Mouse (Mus musculus) kidney, postnatal 36 days (tissue): ENCODE data around the gene Ppwd1.
"Not testable (repeated sequence)": the region's sequence is repeated elsewhere in the genome, so short reads cannot be mapped to it uniquely, and the experiment has no call there.

Source experiments
- DNase-seq, 2 experiments: peaks; one replicate each; pipeline ENCODE4 v3.0.0; 2021 to 2022; ENCODE audit warnings: mixed read lengths in 2 of 2

The Ppwd1 gene

GRCm38 (mm10) chr13:104228384-104229066 is at the start of gene Ppwd1, which contains the start of gene Cenpk:
TSS of gene Ppwd1 (minus strand) at chr13:104228843.
TSS of gene Cenpk (plus strand) at chr13:104228611.
- peak; percentile 95 to 97 for DNase-seq

DNA sequence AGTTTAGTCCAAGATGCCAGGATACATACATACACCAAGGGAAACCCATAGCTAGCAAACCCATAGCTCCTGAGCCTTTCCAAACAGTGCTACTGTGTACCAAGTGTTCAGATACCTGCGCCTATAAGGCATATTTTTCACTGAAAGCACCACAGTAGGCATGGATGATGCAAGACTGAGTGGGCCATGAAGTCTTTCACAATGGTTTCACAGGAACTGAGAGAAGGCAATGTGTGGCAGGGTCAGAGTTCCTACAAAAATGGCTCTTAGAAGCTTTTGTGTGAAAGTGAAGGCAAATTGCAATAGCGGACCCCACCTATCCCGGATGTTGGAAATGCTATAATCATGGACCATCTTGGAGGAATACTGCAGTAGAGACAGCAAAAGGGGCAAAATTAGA is 30.4 kb upstream of the Ppwd1 start:
- no peak for DNase-seq

- DNase-seq = no peak
Observed at GRCm38 (mm10) chr13:104229181-104229580, 538 bp upstream of the Ppwd1 start.

DNA sequence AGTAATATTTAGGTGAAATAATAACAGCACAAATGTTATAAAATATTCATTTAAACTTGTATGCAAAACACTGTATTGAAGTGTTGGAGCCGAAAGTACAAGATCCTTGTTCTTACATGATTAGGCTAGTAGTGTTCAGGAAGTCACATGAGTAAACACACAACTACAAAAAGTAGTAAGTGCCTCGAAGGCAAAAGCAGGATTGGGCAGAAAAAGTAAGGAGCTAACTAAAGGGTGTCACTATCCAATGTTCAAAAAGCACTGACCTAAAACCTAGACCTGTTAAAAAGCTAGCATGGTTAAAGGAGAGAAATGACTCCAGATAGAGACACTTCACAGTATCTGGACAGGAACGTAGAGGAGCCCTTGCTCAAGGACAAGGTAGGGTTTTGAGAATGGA is 1.2 kb downstream of the Ppwd1 start:
- DNase-seq = no peak

- DNase-seq = no peak
Observed at GRCm38 (mm10) chr13:104204313-104204712, 24.3 kb downstream of the Ppwd1 start.

GRCm38 (mm10) chr13:104195891-104196290 is 32.8 kb downstream of the Ppwd1 start:
- not testable (repeated sequence) for DNase-seq

DNA sequence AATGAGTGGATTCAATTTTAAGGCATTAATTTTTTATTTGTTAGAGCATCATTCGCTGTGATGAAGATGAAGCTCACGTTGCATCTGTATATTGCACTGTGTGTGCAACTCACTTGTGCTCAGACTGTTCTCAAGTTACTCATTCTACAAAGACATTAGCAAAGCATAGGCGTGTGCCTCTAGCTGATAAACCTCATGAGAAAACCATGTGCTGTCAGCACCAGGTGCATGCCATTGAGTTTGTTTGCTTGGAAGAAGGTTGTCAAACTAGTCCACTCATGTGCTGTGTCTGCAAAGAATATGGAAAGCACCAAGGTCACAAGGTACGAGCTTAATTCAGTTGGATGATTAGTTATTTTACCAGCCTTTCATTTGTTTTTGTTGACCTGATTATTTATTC is 41.3 kb downstream of the Ppwd1 start:
- DNase-seq = no peak

- DNase-seq = no peak
Observed at GRCm38 (mm10) chr13:104179176-104179888, 49.3 kb downstream of the Ppwd1 start.

GRCm38 (mm10) chr13:104178650-104179121 is 50.0 kb downstream of the Ppwd1 start, which contains the start of gene Trim23:
TSS of gene Trim23 (plus strand) at chr13:104178797.
- peak; percentile 98 to 99 for DNase-seq

GRCm38 (mm10) chr13:104177796-104178649 is 50.6 kb downstream of the Ppwd1 start, which contains the start of gene Trappc13:
TSS of gene Trappc13 (minus strand) at chr13:104178469.
- DNase-seq = peak; percentile 90 to 94

DNA sequence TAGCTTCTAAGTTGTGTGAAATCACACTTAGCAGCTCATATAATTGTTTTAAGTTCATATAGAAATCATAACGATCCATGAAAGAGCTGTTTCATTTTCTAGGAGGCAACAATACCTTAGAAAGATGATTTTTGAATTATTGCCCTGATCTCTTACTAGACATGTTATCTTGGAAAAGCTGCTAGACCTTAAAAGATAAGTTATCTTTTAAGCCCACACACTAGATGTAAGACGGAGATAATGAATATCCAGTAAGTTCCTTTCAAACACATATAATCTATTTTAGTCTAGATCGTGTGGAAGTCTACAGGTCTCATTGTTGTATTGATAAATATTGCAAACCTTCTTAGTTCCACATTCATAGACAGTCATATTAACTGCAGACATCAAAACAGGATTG is 51.8 kb downstream of the Ppwd1 start:
- no peak for DNase-seq

DNA sequence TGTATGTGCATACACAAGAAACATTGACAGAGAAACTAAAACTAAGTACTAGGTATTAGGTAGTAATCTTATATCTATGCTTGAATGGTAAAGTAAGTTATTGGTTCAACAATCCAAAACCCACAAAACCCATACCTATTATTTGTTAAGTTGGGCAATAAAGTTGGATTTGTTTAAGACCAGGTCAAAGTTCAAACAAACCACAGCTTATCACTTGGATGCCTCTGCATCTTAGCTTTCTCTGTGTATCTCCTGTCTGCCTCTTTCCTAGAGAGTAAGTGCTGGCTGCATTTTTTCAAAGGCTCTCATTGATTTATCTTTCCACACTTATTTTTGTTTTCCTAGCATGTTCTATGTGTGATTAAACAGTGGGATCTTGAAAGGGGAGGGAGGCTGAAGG is 56.1 kb downstream of the Ppwd1 start:
- DNase-seq = no peak

DNA sequence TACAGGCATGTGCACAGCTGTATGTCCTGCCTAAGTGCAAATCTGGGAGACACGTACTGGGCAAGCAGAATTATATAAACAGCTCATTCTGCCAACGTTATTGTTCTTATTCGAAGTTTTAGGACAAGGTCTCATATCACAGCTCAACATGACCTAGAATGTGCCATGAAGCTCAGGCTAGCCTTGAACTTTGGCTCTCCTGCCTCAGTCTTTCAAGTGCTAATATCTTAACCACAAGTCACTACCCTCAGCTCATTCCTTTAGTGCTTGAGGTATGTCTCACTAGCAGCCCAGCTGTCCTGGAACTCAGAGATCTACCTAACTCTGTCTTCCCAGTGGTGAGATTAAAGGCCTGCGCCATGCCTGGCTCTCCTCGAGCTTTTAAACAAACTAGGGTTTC is 56.9 kb downstream of the Ppwd1 start:
- no peak for DNase-seq

GRCm38 (mm10) chr13:104155686-104156085 is 73.0 kb downstream of the Ppwd1 start:
- DNase-seq = no peak
